Mouse (Mus musculus): Measurements from ENCODE around the gene Ell3.
"Not testable (repeated sequence)": the region's sequence is repeated elsewhere in the genome, so short reads cannot be mapped to it uniquely, and the experiment has no call there.

GRCm38 (mm10) chr2:121480916-121481315, 36.8 kb upstream of the Ell3 start:
- not testable (repeated sequence) for TF ChIP-seq CTCF (IDR thresholded peaks at IDR 0.05; ENCODE audit: extremely low read depth, insufficient read depth, insufficient read length, insufficient replicate concordance); POLR2A (IDR thresholded peaks at IDR 0.05; ENCODE audit: low read depth, low read length)
